Mouse (Mus musculus) CD4-positive, CD25-positive, alpha-beta regulatory T cell, adult 2 months (primary cell): ENCODE measurements at regions not wholly inside any gene's neighbourhood (a gene's known extent, or its start where the extent isn't known, plus 50 kb on each side); places are given as distances from the start of the nearest gene placed in this dataset.
"Not testable (repeated sequence)": the region's sequence is repeated elsewhere in the genome, so short reads cannot be mapped to it uniquely, and the experiment has no call there.

Experiments
- DNase-seq: peaks from one replicate; pipeline ENCODE4 v3.0.0-alpha.2; 2012; ENCODE audit warnings: low read depth, low spot score

DNA sequence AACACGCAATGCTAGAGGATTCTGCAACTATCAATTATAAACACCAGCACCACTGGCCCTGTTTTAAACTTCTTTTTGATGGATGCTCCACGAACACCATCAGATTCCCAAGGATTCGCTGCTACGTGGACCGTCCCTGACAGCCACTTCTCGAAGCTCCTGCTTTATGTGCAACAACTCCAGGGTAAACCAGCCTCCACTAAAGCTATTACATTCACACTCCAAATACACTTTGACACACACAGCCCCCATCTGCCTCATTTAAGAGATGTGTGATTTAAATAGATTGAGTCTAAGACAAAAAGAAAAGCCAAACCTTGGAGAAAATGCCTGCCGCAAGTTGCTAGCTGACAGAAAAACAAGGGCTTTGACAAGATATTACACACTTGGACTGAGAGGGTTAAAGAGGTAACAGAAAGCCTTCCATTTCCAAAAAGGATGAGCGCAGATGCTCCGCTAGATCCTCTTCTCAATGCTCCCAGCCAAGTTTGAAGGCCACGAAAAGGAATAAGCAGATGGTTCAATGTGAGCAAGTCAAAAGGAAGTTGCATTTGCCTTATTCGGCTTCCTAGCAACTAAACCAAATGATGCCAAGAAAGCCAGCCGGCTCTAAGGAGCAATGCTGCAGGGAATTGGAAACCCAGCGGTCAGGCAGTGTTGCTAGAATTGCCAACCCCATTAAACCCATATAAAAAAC, 54.0 kb upstream of the Cnep1r1 start:
- DNase-seq: no peak

DNA sequence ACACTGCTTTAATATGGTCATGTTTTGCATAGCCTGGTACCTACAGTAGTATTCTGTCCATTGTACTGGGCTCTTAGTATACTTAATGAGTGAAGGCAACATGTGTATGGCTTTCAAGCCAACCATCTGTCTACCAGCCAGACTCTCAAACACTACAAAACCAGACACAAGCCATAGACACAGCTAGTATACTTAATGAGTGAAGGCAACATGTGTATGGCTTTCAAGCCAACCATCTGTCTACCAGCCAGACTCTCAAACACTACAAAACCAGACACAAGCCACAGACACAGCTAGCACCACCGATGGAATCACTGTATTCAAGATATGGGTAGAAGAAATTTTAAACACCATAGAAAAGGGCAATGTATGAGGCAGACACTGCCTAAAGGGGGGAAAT, 59.5 kb upstream of the Cnep1r1 start:
- not testable (repeated sequence) for DNase-seq

DNA sequence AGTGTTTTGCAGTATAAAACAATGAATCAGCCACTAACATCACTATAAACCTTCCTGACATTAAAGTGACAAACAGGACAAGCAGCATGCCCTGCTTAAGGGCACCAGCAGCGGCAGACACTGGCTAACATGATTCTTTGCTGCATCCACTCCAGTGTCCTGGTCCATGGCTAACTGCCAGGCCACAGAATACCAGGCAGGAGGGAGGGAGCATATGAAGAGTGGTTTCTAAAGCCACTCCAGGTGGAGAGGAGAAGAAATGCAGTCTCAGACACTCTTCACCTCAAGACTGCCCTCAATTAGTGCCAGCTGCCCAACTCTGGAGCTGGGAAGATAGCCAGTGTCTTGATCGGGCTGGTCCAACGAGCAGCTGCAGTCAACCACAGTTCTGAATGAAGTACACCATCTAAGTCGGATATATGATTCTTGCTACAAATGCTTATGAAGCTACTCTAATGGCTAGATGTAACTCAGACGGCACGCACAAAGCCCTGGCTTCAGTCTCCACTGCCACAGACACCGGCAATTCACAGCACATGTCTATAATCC, 60.8 kb upstream of the Cnep1r1 start:
- no peak for DNase-seq

DNA sequence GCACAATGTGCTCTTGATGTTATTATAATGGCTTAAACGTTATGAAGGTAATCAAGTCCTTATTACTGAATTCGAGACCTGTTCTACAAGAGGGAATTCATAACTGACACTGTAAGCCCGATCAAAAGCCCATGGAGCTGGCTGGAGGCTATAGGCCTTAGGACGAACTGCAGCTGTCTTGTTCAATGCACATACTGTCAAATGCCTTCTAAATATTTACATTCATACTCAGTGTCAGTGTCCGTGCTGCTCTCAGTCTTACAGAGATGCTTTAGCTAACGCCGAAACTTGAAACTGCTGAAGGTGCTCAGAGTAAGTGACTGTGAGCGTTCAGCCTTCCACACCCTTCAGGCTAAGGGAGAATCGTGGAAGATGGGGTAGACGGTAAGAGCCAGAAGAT, 67.9 kb upstream of the Cnep1r1 start:
- no peak for DNase-seq

DNA sequence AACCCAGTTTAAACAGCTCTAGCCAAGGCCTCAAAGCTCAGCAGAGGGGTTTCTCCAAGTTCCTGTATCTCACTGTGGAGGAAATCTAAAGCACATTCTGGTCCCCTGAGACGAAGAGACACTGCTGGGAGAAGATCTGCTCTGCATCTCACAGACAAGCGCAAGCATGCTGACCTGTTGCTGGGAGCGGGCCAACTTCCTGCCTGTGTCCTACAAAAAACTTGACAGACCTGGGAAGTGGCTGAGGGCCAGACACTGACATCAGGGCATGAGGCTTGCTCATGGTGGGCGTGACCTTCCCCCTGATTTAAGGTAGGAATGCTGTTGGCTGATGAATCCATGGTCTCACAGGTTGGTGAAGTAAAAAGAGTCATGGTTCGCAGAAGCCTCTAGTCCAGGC, 69.5 kb upstream of the Cnep1r1 start:
- no peak for DNase-seq

DNA sequence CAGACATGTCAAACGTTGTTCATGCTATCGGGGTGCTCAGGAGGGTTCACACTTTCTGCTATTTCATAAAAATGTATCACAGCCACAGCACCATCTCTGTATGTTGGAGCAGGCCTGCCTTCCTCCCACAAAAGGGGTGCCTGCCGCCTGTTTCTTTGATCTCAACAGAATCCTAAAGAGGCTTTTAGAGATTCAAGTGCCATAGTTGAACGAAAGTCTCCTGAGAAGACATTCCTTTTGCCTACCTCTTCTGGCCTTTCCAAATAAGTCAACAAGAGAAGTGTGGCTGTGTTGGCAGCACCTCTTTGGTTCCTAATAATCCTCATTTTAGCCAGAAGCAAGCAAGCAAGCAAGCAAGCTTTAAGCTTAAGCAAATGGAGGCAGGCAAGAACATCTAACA, 72.6 kb upstream of the Cnep1r1 start:
- DNase-seq: no peak

DNA sequence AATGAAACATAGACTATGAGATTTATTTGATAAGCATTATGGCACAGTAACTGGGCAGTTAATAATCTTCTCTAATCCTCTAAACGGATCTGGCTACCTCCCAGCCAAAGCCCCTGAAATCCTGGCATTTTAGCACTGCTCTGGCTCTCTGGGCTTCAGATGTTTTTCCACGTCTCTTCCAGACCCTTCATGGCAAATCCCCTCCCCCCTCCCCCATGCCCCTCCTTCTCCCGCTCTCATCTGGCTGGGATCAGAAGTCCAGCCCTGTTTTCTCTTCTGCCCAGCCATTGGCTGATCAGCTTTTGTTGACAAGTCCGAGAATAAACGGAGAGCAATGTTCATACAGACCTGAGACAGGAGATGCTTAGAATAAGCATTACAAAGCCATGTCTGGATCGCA, 79.3 kb upstream of the Cnep1r1 start:
- no peak for DNase-seq

DNA sequence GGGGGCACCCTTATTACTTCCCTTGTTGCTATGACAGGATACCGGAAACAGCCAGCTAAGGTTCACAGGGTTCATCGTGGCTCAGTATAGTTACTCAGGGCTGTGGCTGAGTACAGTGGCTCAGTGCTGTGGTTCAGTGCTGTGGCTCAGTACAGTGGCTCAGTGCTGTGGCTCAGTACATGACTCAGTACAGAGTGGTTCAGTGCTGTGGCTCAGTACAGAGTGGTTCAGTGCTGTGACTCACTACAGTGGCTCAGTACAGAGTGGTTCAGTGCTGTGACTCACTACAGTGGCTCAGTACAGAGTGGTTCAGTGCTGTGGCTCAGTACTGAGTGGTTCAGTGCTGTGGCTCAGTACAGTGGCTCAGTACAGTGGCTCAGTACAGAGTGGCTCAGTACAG, 78.6 kb upstream of the Zfp423 start:
- DNase-seq: no peak

DNA sequence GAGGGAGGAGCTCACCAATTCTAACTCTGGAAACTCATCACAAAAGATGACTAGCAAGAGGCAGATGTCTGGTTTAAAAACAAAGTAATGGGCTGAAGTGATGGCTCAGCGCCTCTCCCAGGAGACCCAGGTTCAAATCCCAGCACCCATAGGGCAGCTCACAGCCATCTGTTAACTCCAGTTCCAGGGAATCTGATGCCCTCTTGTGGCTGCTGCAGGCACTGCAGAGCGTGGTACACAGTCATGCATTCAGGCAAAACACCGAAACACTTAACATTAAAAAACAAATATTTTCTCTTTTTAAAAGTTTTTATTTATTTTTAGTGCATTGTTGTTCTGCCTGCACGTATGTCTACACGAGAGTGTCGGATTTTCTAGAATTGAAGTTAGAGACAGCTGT, 73.7 kb upstream of the Zfp423 start:
- peak; percentile 25 for DNase-seq

DNA sequence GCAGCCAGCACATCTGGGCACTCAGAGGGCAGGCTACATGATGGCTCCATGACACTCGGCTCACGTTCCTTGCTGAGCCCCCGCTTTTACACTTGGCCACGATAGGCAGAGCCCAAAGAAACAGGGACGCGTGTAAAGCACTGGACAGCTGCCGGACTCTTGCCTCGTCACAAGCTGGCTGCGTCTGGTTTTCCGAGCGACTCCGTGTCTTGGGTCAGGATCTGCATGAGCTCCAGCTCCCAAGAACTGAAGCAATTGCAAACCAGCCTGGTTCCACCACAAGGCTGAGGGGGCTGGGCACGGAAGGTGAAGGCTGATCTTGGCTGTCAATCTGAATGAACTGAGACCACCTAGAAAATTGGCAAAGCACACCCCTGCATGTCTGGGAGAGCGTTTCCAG, 65.1 kb upstream of the Zfp423 start:
- no peak for DNase-seq

DNA sequence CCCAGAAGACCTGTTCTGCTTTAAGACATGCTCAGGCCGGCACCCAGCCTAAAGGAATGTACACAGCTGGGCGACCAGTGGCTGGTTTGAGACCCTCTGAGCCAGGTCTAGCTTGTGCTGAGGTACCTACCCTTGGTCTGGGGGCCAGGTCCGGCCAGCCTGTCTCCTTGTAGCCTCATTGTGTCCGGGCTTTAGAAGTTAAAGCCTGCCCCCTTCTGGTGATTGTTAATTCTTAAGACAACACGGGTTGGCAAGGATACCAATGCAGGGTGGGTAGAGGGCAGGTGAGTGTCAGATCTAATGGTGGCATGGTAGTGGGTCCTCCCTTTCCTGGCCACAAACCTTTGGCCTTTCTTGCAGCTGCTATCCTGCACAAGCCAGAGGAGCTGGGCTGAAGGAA, 64.0 kb upstream of the Zfp423 start:
- DNase-seq: no peak

DNA sequence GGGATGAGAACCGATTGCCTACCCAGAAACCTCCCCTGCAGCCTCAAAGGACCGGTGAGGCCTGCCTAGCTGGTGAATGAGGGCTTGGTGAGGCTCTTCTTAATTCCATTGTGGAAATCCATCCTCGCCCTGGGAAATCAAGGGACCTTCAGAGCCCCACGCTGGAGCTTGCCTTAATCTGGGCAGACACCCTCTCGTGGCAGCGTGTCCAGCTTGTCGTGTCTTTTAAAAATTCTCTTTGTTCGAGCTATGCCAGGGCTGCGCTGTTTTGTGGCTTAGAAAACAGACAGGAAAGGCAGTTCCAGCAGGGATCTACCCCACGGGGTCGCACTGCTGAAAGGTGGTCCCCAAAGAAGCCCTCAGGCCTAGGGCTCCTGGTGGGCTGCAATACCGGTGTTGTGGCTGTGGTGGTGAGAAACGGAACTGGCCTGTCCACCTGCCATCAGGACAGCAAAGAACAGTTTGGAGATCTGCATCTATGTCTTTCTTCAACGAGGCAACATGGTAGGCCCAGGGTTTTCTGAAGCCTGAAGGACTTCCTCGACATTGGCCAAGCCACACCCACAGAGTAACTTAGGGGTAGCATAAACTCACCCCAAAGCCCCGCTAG, 63.5 kb upstream of the Zfp423 start:
- DNase-seq: no peak

DNA sequence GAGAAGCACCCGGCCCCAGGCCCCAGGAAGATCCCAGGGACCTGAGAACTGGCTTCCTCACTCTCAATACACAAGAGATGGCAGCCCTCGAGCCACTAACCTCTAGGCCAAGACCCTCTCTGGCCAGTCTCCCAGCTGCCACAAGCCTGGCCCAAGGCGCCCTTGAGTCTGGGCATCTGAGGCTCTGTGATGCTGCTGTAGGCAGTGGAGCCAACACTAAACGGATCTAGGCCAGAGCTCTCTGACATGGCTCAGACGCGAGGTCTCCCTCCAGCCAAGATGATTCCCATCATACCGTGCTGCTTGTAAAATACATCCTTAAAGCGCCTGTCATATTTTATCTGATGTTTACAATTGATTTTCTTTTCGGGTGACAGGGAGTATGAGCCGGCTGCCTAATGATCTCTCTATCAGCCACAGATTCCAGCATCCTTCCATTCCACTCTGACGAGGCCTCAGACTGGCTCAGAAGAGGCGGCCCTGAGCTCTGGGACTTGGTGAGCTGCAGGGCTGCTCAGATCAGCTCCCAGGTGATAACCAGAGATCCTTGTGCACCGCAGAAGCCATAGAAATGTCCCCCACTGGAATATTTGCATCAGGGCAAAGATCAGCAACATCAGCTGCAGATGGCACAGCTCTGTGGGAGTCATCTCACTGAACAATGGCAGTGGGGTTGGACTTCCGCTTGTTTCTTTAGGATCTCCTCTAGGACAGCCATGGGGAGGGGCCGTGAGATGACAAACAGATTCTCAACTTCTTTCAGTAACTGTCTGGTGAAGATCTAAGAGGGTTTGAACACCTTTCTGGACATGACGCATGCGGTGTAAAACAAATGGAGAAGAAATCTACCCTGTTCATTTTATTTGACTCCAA, 60.1 kb upstream of the Zfp423 start:
- DNase-seq: no peak

DNA sequence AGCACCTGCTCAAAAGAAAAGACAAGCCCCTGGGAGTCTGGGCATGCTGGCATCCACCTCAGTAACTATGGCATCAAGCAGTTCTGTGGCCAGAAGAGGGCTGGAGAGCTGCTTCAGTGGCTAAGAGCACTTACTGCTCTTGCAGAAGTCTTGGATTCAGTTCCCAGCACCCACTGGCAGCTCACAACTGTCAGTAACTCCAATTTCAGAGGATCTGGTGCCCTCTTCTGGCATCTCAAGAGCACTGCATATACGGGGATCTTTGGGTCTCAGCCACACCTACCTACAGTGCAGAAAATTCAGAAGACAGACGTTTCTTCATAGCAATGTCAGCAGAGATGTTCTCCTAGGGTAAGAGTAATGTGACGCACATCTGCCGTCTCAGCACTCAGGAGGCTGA, 59.1 kb upstream of the Zfp423 start:
- no peak for DNase-seq

DNA sequence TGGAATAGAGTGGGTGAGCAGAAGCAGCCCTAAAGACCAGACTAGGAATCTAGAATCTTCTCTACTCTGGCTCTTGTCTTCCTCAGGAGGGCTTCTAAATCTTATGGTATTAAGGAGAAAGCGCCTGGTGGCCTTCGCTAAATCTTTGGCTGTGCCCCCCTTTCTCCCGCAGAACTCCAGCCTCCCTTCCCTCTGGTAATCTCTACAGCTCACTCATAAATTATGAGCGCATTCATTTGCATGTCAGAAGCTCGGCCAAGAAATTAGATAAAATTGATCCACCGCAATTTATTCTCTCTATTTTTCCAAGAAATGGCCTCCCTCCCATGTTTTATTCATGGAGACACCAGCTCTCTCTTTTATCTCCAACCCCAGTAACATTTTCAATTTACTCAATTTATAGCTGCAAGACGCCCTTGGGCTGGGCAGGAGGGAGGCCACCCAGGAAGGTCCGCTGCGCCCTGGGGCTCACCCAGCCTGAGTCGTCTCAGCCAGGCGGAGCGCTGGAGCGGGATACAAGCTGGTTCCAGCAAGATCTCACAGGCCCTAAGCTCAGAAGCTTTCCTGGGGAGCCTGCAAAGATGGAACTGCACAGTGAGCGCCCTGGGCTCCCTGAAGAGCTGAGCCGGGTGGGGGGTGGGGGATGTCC, 52.9 kb upstream of the Zfp423 start:
- no peak for DNase-seq

DNA sequence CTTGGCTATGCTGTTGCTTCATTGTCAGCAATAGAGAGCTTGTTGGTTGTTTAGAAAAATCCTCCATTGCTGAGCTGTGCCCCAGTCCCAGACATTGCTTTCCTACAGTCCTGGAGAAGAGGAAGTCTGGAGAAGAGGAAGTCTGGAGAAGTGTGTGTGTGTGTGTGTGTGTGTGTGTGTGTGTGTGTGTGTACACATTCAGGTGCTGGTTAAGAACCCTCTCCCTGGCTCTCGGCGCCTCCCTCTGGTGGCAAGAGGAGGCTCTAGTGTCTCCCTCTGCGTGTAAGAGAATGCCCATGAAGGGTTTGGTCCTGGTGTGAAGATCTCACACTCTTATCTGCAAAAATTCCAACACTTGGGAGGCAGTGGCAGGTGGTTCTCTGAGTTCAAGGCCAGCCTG, 51.2 kb upstream of the Zfp423 start:
- no peak for DNase-seq

DNA sequence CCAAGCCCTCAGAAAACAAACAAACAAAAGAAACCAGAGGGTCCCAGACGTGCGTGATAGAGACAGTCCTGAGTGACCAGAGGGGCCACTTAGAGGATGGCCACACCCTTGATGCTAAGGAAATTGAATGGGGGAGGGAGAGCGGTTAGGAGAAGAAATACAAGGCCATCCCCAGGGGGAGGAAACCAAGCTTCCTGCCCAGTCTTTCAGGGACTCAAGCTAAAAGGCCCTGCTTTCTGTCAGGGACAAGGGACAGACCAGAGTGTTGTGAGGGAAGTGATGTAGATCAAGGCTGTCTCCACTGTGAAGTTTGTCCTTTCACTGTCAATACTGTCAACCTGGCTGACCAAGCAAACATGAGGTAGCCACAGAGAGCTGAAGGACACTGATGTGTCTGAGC, 50.5 kb upstream of the Zfp423 start:
- DNase-seq: no peak
